Mouse (Mus musculus) intestine, postnatal 0 days (tissue): Measurements from ENCODE around the gene Zcwpw1. TPM values are rescaled to one million over a fixed set of nuclear protein-coding genes. Genes with fewer than 3 reads are reported as not detected.

Experiments used
- ATAC-seq: fragments of 200-750 bp; cut with Nextera tagmentation; 2 replicates; pipeline ENCODE4 v1.8.0; 2017; ENCODE audit warnings: mild to moderate bottlenecking, moderate TSS enrichment, moderate library complexity
- H3K27ac ChIP-seq: fragments of 300-500 bp; sonication (generic); 2 replicates; pipeline ENCODE4 v1.5.1; 2014; ENCODE audit warnings: mild to moderate bottlenecking, low read depth, low read length, moderate library complexity
- H3K27me3 ChIP-seq: fragments of 300-500 bp; sonication (generic); replicated peaks from 2 replicates; pipeline ENCODE4 v1.6.1; 2014; ENCODE audit warnings: low read length, mixed read lengths; ENCODE audit not compliant: control insufficient read depth, insufficient read depth
- H3K36me3 ChIP-seq: fragments of 300-500 bp; sonication (generic); 2 replicates; pipeline ENCODE4 v1.6.1; 2014; ENCODE audit warnings: mild to moderate bottlenecking, moderate library complexity; ENCODE audit not compliant: control insufficient read depth, insufficient read depth
- H3K4me1 ChIP-seq: fragments of 300-500 bp; sonication (generic); replicated peaks from 2 replicates; pipeline ENCODE4 v1.6.1; 2014; ENCODE audit warnings: antibody characterized with exemption, low read length, mixed read lengths; ENCODE audit not compliant: control insufficient read depth, insufficient read depth
- H3K4me2 ChIP-seq: fragments of 300-500 bp; sonication (generic); replicated peaks from 2 replicates; pipeline ENCODE4 v1.6.1; 2014; ENCODE audit warnings: low read depth, mild to moderate bottlenecking, moderate library complexity
- H3K4me3 ChIP-seq: fragments of 300-500 bp; sonication (generic); 2 replicates; pipeline ENCODE4 v1.5.1; 2014; ENCODE audit warnings: low read depth, low read length
- H3K9ac ChIP-seq: fragments of 300-500 bp; sonication (generic); 2 replicates; pipeline ENCODE4 v1.6.1; 2014; ENCODE audit warnings: mild to moderate bottlenecking, low read depth, low read length
- H3K9me3 ChIP-seq: fragments of 300-500 bp; sonication (generic); 2 replicates; pipeline ENCODE4 v1.6.1; 2016; ENCODE audit warnings: mixed run types; ENCODE audit not compliant: control insufficient read depth
- CTCF ChIP-seq: sonication (generic); IDR thresholded peaks from 2 replicates; pipeline ENCODE4 v1.5.1; 2016; ENCODE audit warnings: low read depth, mild to moderate bottlenecking, control low read depth, antibody characterized with exemption, moderate library complexity
- WGBS: fragments of 180-500 bp; shearing (Covaris S2); extraction: QIAGEN DNeasy Blood & Tissue Kit; methylation state at CpG from one replicate; pipeline ENCODE4 v1.1.7; 2014; 5-methylcytosine and 5-hydroxymethylcytosine counted together
- polyA plus RNA-seq: library from polyadenylated mRNA; unstranded; fragments of >200 nt; fragmentation: Nextera tagmentation; extraction: Ambion mirVana; gene quantifications from 2 replicates; pipeline ENCODE4 v1.2.1, GENCODE M21; 2015

Gene Zcwpw1
- polyA plus RNA-seq, 1 experiment from 2014 or later, result 3.5 TPM

GRCm38 (mm10) chr5:137781661-137782060 lies 5.9 kb upstream of the Zcwpw1 start:
- WGBS, result 82% methylated on average over 7 of the region's 7 CpGs

GRCm38 (mm10) chr5:137782776-137783522 lies 4.6 kb upstream of the Zcwpw1 start:
- no peak overlapping the region for H3K27ac ChIP-seq
- TF ChIP-seq CTCF, result peak; percentile 11; the same call in 1 of the 2 replicates
- no peaks in the 10 kb centered on the region for H3K9me3 ChIP-seq
- H3K4me3 ChIP-seq, result no peak overlapping the region
- WGBS, result 80% methylated on average over 13 of the region's 13 CpGs
- H3K4me2 ChIP-seq, result peak overlapping the region; percentile 93
- H3K4me1 ChIP-seq, result peaks cover 18% of the 10 kb centered on the region
- no peaks in the 10 kb centered on the region for H3K27me3 ChIP-seq
- H3K36me3 ChIP-seq, result peaks cover 37% of the 10 kb centered on the region
- ATAC-seq, result no peak
- peak overlapping the region; percentile 66; the same call in 1 of the 2 replicates for H3K9ac ChIP-seq

More at GRCm38 (mm10) chr5:137781661-137782060, 5.9 kb upstream of the Zcwpw1 start:
- Histone ChIP-seq H3K9ac (no peak overlapping the region), H3K9me3 (no peaks in the 10 kb centered on the region), H3K4me1 (peaks cover 18% of the 10 kb centered on the region), H3K4me2 (no peak overlapping the region), H3K27ac (no peak overlapping the region), H3K4me3 (no peak overlapping the region), H3K27me3 (no peaks in the 10 kb centered on the region), H3K36me3 (peaks cover 37% of the 10 kb centered on the region)
- no peak for ATAC-seq
- TF ChIP-seq CTCF, result no peak

GRCm38 (mm10) chr5:137783901-137784540 lies 3.6 kb upstream of the Zcwpw1 start:
- H3K4me2 ChIP-seq, result peak overlapping the region; percentile 93
- peak overlapping the region; percentile 72 for H3K4me3 ChIP-seq
- H3K27ac ChIP-seq, result peak overlapping the region; percentile 73; the same call in 1 of the 2 replicates
- 37% methylated on average over 9 of the region's 9 CpGs for WGBS
- no peaks in the 10 kb centered on the region for H3K27me3 ChIP-seq
- H3K36me3 ChIP-seq, result peaks cover 37% of the 10 kb centered on the region
- peaks cover 18% of the 10 kb centered on the region for H3K4me1 ChIP-seq
- no peaks in the 10 kb centered on the region for H3K9me3 ChIP-seq
- peak overlapping the region; percentile 66 for H3K9ac ChIP-seq
- no peak for ATAC-seq
- TF ChIP-seq CTCF, result no peak

GRCm38 (mm10) chr5:137784546-137784945 lies 3.1 kb upstream of the Zcwpw1 start:
- Histone ChIP-seq H3K4me2 (peak overlapping the region; percentile 93), H3K36me3 (peaks cover 37% of the 10 kb centered on the region), H3K4me3 (peak overlapping the region; percentile 72), H3K27me3 (no peaks in the 10 kb centered on the region), H3K9me3 (no peaks in the 10 kb centered on the region), H3K27ac (peak overlapping the region; percentile 97; the same call in 1 of the 2 replicates), H3K4me1 (peaks cover 18% of the 10 kb centered on the region), H3K9ac (peak overlapping the region; percentile 66; the same call in 1 of the 2 replicates)
- TF ChIP-seq CTCF, result peak; percentile 11; the same call in 1 of the 2 replicates
- 47% methylated on average over 14 of the region's 14 CpGs for WGBS
- ATAC-seq, result no peak

GRCm38 (mm10) chr5:137785164-137786031 lies 2.2 kb upstream of the Zcwpw1 start:
- no peaks in the 10 kb centered on the region for H3K27me3 ChIP-seq
- ATAC-seq, result peak; percentile 11; the same call in 1 of the 2 replicates
- H3K4me1 ChIP-seq, result peaks cover 18% of the 10 kb centered on the region
- peaks cover 37% of the 10 kb centered on the region for H3K36me3 ChIP-seq
- peak overlapping the region; percentile 97 for H3K27ac ChIP-seq
- no peak for TF ChIP-seq CTCF
- H3K9me3 ChIP-seq, result no peaks in the 10 kb centered on the region
- peak overlapping the region; percentile 93 for H3K4me2 ChIP-seq
- WGBS, result 3% methylated on average over 59 of the region's 62 CpGs
- peak overlapping the region; percentile 66 for H3K9ac ChIP-seq
- peak overlapping the region; percentile 72 for H3K4me3 ChIP-seq
